Mouse (Mus musculus): Measurements from ENCODE around the gene Mroh3.

Gene Mroh3

GRCm38 (mm10) chr1:136212803-136213202 is at the start of gene Mroh3:
TSS of gene Mroh3 (minus strand) at chr1:136212828.
- DNase-seq (ENCODE audit: low read depth in 1 of 2, low spot score in 2 of 2): no peak

- no peak for DNase-seq (ENCODE audit: low read depth in 1 of 2, low spot score in 2 of 2)
These were observed 48.1 kb upstream of the Mroh3 start, which contains the start of gene Gpr25 for GRCm38 (mm10) chr1:136260635-136261238. TSS of gene Gpr25 (minus strand) at chr1:136260873.

GRCm38 (mm10) chr1:136259893-136260634 is 47.4 kb upstream of the Mroh3 start:
- DNase-seq (ENCODE audit: low read depth in 1 of 2, low spot score in 2 of 2): no peak

GRCm38 (mm10) chr1:136259543-136259892 is 46.9 kb upstream of the Mroh3 start:
- DNase-seq (ENCODE audit: low read depth in 1 of 2, low spot score in 2 of 2): no peak

GRCm38 (mm10) chr1:136258495-136258894 is 45.9 kb upstream of the Mroh3 start:
- no peak for DNase-seq (ENCODE audit: low read depth in 1 of 2, low spot score in 2 of 2)

GRCm38 (mm10) chr1:136255657-136256056 is 43.0 kb upstream of the Mroh3 start:
- DNase-seq (ENCODE audit: low read depth in 1 of 2, low spot score in 2 of 2): no peak

- no peak for DNase-seq (ENCODE audit: low read depth in 1 of 2, low spot score in 2 of 2)
These were observed 42.5 kb upstream of the Mroh3 start for GRCm38 (mm10) chr1:136255174-136255573.

GRCm38 (mm10) chr1:136254503-136255065 is 42.0 kb upstream of the Mroh3 start:
- DNase-seq (ENCODE audit: low read depth in 1 of 2, low spot score in 2 of 2): no peak

- no peak for DNase-seq (ENCODE audit: low read depth in 1 of 2, low spot score in 2 of 2)
These were observed 40.8 kb upstream of the Mroh3 start for GRCm38 (mm10) chr1:136253472-136253871.

- DNase-seq (ENCODE audit: low read depth in 1 of 2, low spot score in 2 of 2): no peak
These were observed 37.0 kb upstream of the Mroh3 start for GRCm38 (mm10) chr1:136249662-136250061.

- DNase-seq (ENCODE audit: low read depth in 1 of 2, low spot score in 2 of 2): no peak
These were observed 34.8 kb upstream of the Mroh3 start for GRCm38 (mm10) chr1:136247393-136247792.

- no peak for DNase-seq (ENCODE audit: low read depth in 1 of 2, low spot score in 2 of 2)
These were observed 31.8 kb upstream of the Mroh3 start for GRCm38 (mm10) chr1:136244469-136244868.

- DNase-seq (ENCODE audit: low read depth in 1 of 2, low spot score in 2 of 2): no peak
These were observed 29.2 kb upstream of the Mroh3 start for GRCm38 (mm10) chr1:136241801-136242200.

GRCm38 (mm10) chr1:136238495-136238894 is 25.9 kb upstream of the Mroh3 start:
- no peak for DNase-seq (ENCODE audit: low read depth in 1 of 2, low spot score in 2 of 2)

GRCm38 (mm10) chr1:136234595-136235092 is 22.0 kb upstream of the Mroh3 start:
- DNase-seq (ENCODE audit: low read depth in 1 of 2, low spot score in 2 of 2): no peak

- DNase-seq (ENCODE audit: low read depth in 1 of 2, low spot score in 2 of 2): no peak
These were observed 21.4 kb upstream of the Mroh3 start, which contains the start of gene Inava for GRCm38 (mm10) chr1:136233892-136234594. TSS of gene Inava (minus strand) at chr1:136234264.

- no peak for DNase-seq (ENCODE audit: low read depth in 1 of 2, low spot score in 2 of 2)
These were observed 20.6 kb upstream of the Mroh3 start for GRCm38 (mm10) chr1:136232986-136233790.

- DNase-seq (ENCODE audit: low read depth in 1 of 2, low spot score in 2 of 2): no peak
These were observed 19.8 kb upstream of the Mroh3 start for GRCm38 (mm10) chr1:136232285-136232926.

GRCm38 (mm10) chr1:136231596-136231995 is 19.0 kb upstream of the Mroh3 start:
- no peak for DNase-seq (ENCODE audit: low read depth in 1 of 2, low spot score in 2 of 2)

GRCm38 (mm10) chr1:136230201-136230600 is 17.6 kb upstream of the Mroh3 start:
- DNase-seq (ENCODE audit: low read depth in 1 of 2, low spot score in 2 of 2): no peak

Measured in monocyte, adult 2 months (primary cell).